Mouse (Mus musculus) midbrain, embryonic 15.5 days (tissue): Measurements from ENCODE around the gene Gm49368. TPM values are rescaled to one million over a fixed set of nuclear protein-coding genes. Genes with fewer than 3 reads are reported as not detected.
"Not testable (repeated sequence)": the region's sequence is repeated elsewhere in the genome, so short reads cannot be mapped to it uniquely, and the experiment has no call there.

Experiments
- ATAC-seq: fragments of 200-750 bp; cut with Nextera tagmentation; replicated peaks from 2 replicates; pipeline ENCODE4 v1.8.0; 2017; ENCODE audit warnings: moderate TSS enrichment
- H3K27ac ChIP-seq: fragments of 300-500 bp; sonication (generic); 2 replicates; pipeline ENCODE4 v1.5.1; 2015; ENCODE audit warnings: mild to moderate bottlenecking, inconsistent platforms
- H3K27me3 ChIP-seq: fragments of 300-500 bp; sonication (generic); replicated peaks from 2 replicates; pipeline ENCODE4 v1.6.1; 2015; ENCODE audit warnings: inconsistent platforms
- H3K36me3 ChIP-seq: fragments of 300-500 bp; sonication (generic); replicated peaks from 2 replicates; pipeline ENCODE4 v1.6.1; 2015; ENCODE audit warnings: inconsistent platforms
- H3K4me1 ChIP-seq: fragments of 300-500 bp; sonication (generic); 2 replicates; pipeline ENCODE4 v1.6.1; 2015; ENCODE audit warnings: inconsistent platforms
- H3K4me2 ChIP-seq: fragments of 300-500 bp; sonication (generic); 2 replicates; pipeline ENCODE4 v1.6.1; 2015; ENCODE audit warnings: inconsistent platforms, mild to moderate bottlenecking, moderate library complexity
- H3K4me3 ChIP-seq: fragments of 300-500 bp; sonication (generic); 2 replicates; pipeline ENCODE4 v1.5.1; 2015; ENCODE audit warnings: mild to moderate bottlenecking, inconsistent platforms
- H3K9ac ChIP-seq: fragments of 300-500 bp; sonication (generic); 2 replicates; pipeline ENCODE4 v1.6.1; 2015; ENCODE audit warnings: mild to moderate bottlenecking, inconsistent platforms
- H3K9me3 ChIP-seq: fragments of 300-500 bp; sonication (generic); 2 replicates; pipeline ENCODE4 v1.6.1; 2016; ENCODE audit warnings: inconsistent platforms
- WGBS: fragments of 180-500 bp; shearing (Covaris S2); methylation state at CpG from one replicate; pipeline ENCODE4 v1.1.7; 2015; ENCODE audit warnings: mixed read lengths; 5-methylcytosine and 5-hydroxymethylcytosine counted together
- polyA plus RNA-seq: library from polyadenylated mRNA; unstranded; fragments of >200 nt; fragmentation: Nextera tagmentation; extraction: Ambion mirVana; gene quantifications from 2 replicates; pipeline ENCODE4 v1.2.1, GENCODE M21; 2015

Gene Gm49368
- polyA plus RNA-seq, 1 experiment from 2014 or later = not detected

GRCm38 (mm10) chr7:128154924-128155323 is 92.4 kb downstream of the Gm49368 start:
- Histone ChIP-seq H3K9ac (no peak overlapping the region), H3K36me3 (no peaks in the 10 kb centered on the region), H3K4me2 (no peak overlapping the region), H3K4me1 (no peaks in the 10 kb centered on the region), H3K27ac (no peak overlapping the region), H3K4me3 (no peak overlapping the region), H3K27me3 (no peaks in the 10 kb centered on the region), H3K9me3 (no peaks in the 10 kb centered on the region)
- WGBS = 44% methylated on average over 10 of the region's 10 CpGs
- ATAC-seq = no peak

DNA sequence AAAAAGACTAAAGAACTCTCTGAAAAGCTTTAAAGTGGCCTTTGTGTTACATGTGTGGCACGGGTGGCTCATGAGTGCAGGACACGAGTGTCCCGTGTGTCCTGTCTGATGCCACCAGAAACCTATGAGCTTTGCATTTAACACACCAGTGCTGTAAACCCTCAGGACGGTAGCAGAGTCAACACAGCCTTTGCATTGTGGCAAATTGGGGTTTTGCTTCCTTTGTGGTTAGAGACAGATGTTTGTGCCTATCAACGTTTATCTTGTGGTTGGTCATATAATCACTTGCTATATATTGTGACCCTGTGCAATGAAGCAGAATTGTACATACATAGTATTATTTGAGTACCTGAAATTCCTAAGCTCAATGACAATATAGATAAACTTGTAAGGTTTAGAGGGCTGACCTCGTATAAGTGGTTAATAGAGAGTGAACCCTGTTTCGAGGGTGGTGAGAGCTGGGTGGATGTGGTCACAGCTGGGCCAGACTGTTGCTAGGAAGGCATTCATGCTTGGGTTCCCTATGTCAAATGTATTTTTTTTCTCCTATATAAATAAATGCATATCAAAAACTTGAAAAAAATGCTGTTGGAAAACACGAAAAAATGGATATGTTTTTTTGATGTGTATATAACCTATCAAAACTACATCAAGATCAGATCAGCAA is 96.3 kb downstream of the Gm49368 start:
- 80% methylated on average over 8 of the region's 8 CpGs for WGBS
- not testable (repeated sequence) for H3K4me3 ChIP-seq, ATAC-seq

GRCm38 (mm10) chr7:128164001-128164400 is 101.5 kb downstream of the Gm49368 start:
- no peak for ATAC-seq
- WGBS = 94% methylated on average over 4 of the region's 4 CpGs
- H3K4me3 ChIP-seq = no peak overlapping the region
- H3K9me3 ChIP-seq = no peaks in the 10 kb centered on the region
- H3K4me1 ChIP-seq = no peaks in the 10 kb centered on the region
- H3K4me2 ChIP-seq = no peak overlapping the region
- H3K36me3 ChIP-seq = no peaks in the 10 kb centered on the region
- no peak overlapping the region for H3K9ac ChIP-seq
- no peaks in the 10 kb centered on the region for H3K27me3 ChIP-seq
- H3K27ac ChIP-seq = no peak overlapping the region

More for the DNA sequence above, 96.3 kb downstream of the Gm49368 start:
- H3K36me3 ChIP-seq, H3K9ac ChIP-seq, H3K27me3 ChIP-seq, H3K9me3 ChIP-seq, H3K4me2 ChIP-seq, H3K27ac ChIP-seq, H3K4me1 ChIP-seq: not testable (repeated sequence)

GRCm38 (mm10) chr7:128166391-128166790 is 103.9 kb downstream of the Gm49368 start:
- no peak for ATAC-seq
- Histone ChIP-seq H3K9ac (no peak overlapping the region), H3K4me2 (no peak overlapping the region), H3K9me3 (no peaks in the 10 kb centered on the region), H3K4me1 (no peaks in the 10 kb centered on the region), H3K36me3 (no peaks in the 10 kb centered on the region), H3K27me3 (no peaks in the 10 kb centered on the region), H3K27ac (no peak overlapping the region), H3K4me3 (no peak overlapping the region)
- WGBS = 96% methylated on average over 7 of the region's 7 CpGs

DNA sequence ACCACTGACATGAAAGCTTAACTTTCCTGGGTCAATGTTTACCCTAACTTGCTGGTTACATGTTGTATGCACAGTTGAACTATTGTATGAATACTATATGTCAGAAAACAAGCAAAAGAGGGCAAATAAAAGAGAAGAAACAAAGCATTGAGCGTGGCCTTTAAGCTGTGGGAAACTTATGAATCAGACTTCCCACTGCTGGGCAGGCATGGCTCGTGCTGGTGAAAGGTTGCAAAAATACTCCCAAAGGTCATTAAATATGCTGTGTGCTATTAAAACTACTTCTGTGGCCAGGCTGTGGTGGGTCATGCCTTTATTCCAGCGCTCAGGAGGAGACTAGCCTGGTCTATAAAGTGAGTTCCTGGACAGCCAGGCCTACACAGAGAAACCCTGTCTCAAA is 107.5 kb downstream of the Gm49368 start:
- H3K4me2 ChIP-seq = no peak overlapping the region
- H3K36me3 ChIP-seq = no peaks in the 10 kb centered on the region
- H3K9me3 ChIP-seq = no peaks in the 10 kb centered on the region
- no peak overlapping the region for H3K9ac ChIP-seq
- H3K27ac ChIP-seq = no peak overlapping the region
- ATAC-seq = no peak
- H3K4me3 ChIP-seq = no peak overlapping the region
- H3K4me1 ChIP-seq = no peaks in the 10 kb centered on the region
- 73% methylated on average over 3 of the region's 3 CpGs for WGBS
- H3K27me3 ChIP-seq = no peaks in the 10 kb centered on the region

Other genes starting within 250 kb of the Gm49368 start
- gene Stx4a, start 238.4 kb upstream of the Gm49368 start, polyA plus RNA-seq = 19.5 and 21.8 TPM in 2 replicates
- 70.0 and 72.9 TPM in 2 replicates for gene Stx1b, start 238.1 kb upstream of the Gm49368 start, polyA plus RNA-seq
- 10.6 and 11.4 TPM in 2 replicates for gene Zfp646, start 186.5 kb upstream of the Gm49368 start, polyA plus RNA-seq
- 46.8 and 48.1 TPM in 2 replicates for gene Zfp668, start 185.9 kb upstream of the Gm49368 start, polyA plus RNA-seq
- gene Prss53, start 171.7 kb upstream of the Gm49368 start, polyA plus RNA-seq = 1.2 and 1.3 TPM in 2 replicates
- gene Gm21974, start 167.2 kb upstream of the Gm49368 start, polyA plus RNA-seq = not detected in 2 replicates
- gene Vkorc1, start 167.1 kb upstream of the Gm49368 start, polyA plus RNA-seq = 52.9 and 58.8 TPM in 2 replicates
- gene Bckdk, start 158.6 kb upstream of the Gm49368 start, polyA plus RNA-seq = 61.3 and 66.6 TPM in 2 replicates
- gene Kat8, start 150.2 kb upstream of the Gm49368 start, polyA plus RNA-seq = 50.7 and 53.1 TPM in 2 replicates
- gene Prss8, start 132.6 kb upstream of the Gm49368 start, polyA plus RNA-seq = 0.29 and 0.35 TPM in 2 replicates
- gene Prss36, start 116.0 kb upstream of the Gm49368 start, polyA plus RNA-seq = 10.4 and 15.5 TPM in 2 replicates
- gene Fus, start 95.2 kb upstream of the Gm49368 start, polyA plus RNA-seq = 380 and 381 TPM in 2 replicates
- gene Pycard, start 68.8 kb upstream of the Gm49368 start, polyA plus RNA-seq = 6.5 and 7.9 TPM in 2 replicates
- gene Trim72, start 58.7 kb upstream of the Gm49368 start, polyA plus RNA-seq = 0.10 TPM in 1 of 2 replicates, not detected in the other
- 1.3 and 1.4 TPM in 2 replicates for gene Itgam, start within 50 bp of the Gm49368 start, polyA plus RNA-seq
- 0.04 and 0.08 TPM in 2 replicates for gene Itgax, start 66.9 kb downstream of the Gm49368 start, polyA plus RNA-seq
- not detected in 2 replicates for gene Itgad, start 91.7 kb downstream of the Gm49368 start, polyA plus RNA-seq
- gene Cox6a2, start 143.7 kb downstream of the Gm49368 start, polyA plus RNA-seq = 0.63 TPM in 1 of 2 replicates, not detected in the other
- 14.2 and 16.2 TPM in 2 replicates for gene Armc5, start 174.7 kb downstream of the Gm49368 start, polyA plus RNA-seq
- gene 9130023H24Rik, start 175.3 kb downstream of the Gm49368 start, polyA plus RNA-seq = 8.1 and 8.5 TPM in 2 replicates
- 23.3 and 24.2 TPM in 2 replicates for gene Tgfb1i1, start 184.1 kb downstream of the Gm49368 start, polyA plus RNA-seq
- gene Slc5a2, start 203.0 kb downstream of the Gm49368 start, polyA plus RNA-seq = 0.12 TPM in 1 of 2 replicates, not detected in the other
- 21.6 and 24.6 TPM in 2 replicates for gene BC017158, start 235.5 kb downstream of the Gm49368 start, polyA plus RNA-seq